Mouse (Mus musculus) lung, postnatal 0 days (tissue): ENCODE data around the gene Scn5a.

Experiments
- CTCF ChIP-seq: IDR thresholded peaks from 2 replicates; pipeline ENCODE4 v1.5.1; 2016; ENCODE audit warnings: antibody characterized with exemption, mild to moderate bottlenecking
- EP300 ChIP-seq: IDR thresholded peaks from 2 replicates; pipeline ENCODE4 v1.6.1; 2016; ENCODE audit warnings: antibody characterized with exemption, mild to moderate bottlenecking, control low read depth

DNA sequence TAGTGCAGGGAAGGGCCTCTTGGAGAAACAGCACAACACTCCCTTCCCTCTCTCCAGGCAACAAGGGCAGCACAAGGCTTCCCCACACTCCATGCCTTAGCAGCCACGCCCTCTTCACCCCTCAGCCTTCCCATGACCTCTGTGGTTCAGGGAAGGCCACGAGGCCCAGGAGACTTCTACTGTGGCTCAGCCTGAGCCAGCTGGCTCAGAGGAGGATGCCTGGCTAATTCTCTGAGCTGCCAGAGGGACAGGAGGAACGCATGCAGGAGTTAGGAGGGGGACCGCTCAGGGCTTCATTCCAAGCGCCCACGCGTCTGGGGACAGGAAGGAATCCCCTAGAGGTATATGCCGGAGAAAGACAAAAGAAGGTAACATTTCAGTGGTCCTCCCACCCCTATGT is 17.1 kb downstream of the Scn5a start:
- TF ChIP-seq CTCF = no peak
- no peak for TF ChIP-seq EP300
